Comparison of ENCODE assay signal across 8 mouse cellular contexts in the genomic region with DNA sequence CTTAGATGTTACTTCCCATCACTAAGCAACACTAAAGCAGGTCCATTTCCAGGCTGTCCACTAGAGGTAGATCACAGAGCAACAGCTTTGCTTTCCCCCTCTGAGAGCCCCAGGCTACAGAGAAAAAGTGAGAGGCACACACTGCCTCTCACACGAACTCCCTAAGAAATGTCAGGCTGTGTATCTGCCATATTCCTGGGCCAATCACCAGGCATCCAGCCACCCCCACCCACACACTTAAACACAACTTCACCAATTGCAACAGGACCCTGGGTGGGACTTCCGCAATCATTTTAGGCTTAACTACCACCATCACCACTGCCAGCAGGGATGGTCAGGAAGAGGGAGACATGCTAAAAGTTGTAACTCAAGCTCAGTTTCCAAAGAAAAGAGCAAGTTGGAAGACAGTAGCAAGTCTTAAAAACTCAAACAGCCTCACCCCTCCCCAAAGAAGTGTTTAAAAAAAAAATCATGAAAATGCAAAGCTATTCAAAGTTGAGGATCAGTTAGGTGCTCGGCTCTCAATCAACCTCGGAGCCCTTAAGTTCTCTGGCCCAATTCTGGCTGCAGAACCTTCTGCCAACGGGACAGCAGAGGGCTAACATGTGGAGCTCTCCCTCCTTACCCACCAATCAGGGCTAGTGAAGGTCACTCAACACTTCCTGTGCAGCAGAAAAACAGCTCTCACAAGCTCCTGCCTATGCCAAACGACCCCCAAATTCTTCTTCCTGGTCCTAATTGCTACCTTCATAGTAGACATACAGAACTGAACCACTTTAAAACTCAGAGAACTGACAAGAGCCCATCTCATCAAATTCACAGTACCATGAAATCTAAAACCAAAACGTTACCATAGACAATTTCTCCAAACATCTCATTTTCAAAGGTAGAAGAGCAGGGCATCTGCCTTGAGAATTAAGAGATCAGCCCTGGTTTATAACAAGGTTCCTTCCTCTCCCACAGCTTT. TPM values are rescaled to one million over a fixed set of nuclear protein-coding genes. Genes with fewer than 3 reads are reported as not detected.
DNase-seq lines count a peak whose midpoint lies in the region; ATAC-seq and TF ChIP-seq lines count a peak whose summit lies in the region.

No protein-coding gene starts in this region.

- H3K9me3 ChIP-seq in embryonic facial prominence, embryonic 15.5 days (replicated peaks) = no peaks in the 10 kb centered on the region
- H3K9me3 ChIP-seq in limb, embryonic 15.5 days = no peaks in the 10 kb centered on the region
- H3K9me3 ChIP-seq in midbrain, postnatal 0 days (ENCODE audit: low read length) = no peaks in the 10 kb centered on the region
- H3K9me3 ChIP-seq in stomach, embryonic 14.5 days (ENCODE audit: control insufficient read depth, low read depth, low read length) = no peaks in the 10 kb centered on the region

- peak; percentile 60 for ATAC-seq in embryonic facial prominence, embryonic 15.5 days (ENCODE audit: insufficient number of reproducible peaks, low FRiP score, low TSS enrichment, low read depth)
- ATAC-seq in limb, embryonic 15.5 days (ENCODE audit: insufficient number of reproducible peaks, low FRiP score, low TSS enrichment, low read depth) = peak; percentile 68
- no peak for ATAC-seq in midbrain, postnatal 0 days (ENCODE audit: low FRiP score)
- ATAC-seq in stomach, embryonic 14.5 days (ENCODE audit: insufficient number of reproducible peaks, insufficient read depth, low FRiP score, low read depth) = peak; percentile 60

- peak; percentile 62 for TF ChIP-seq CTCF in midbrain, postnatal 0 days (IDR thresholded peaks at IDR 0.05)

- no peaks in the 10 kb centered on the region for H3K36me3 ChIP-seq in embryonic facial prominence, embryonic 15.5 days
- no peaks in the 10 kb centered on the region for H3K36me3 ChIP-seq in limb, embryonic 15.5 days
- H3K36me3 ChIP-seq in midbrain, postnatal 0 days (ENCODE audit: insufficient read depth, low read length) = no peaks in the 10 kb centered on the region
- H3K36me3 ChIP-seq in stomach, embryonic 14.5 days (ENCODE audit: control insufficient read depth, insufficient read depth, low read length) = peaks cover 3% of the 10 kb centered on the region; the same call in 1 of the 2 replicates

- 4% methylated on average over 7 of the region's 7 CpGs for WGBS in embryonic facial prominence, embryonic 15.5 days
- WGBS in limb, embryonic 15.5 days = 6% methylated on average over 7 of the region's 7 CpGs
- 16% methylated on average over 7 of the region's 7 CpGs for WGBS in midbrain, postnatal 0 days
- 7% methylated on average over 7 of the region's 7 CpGs for WGBS in stomach, embryonic 14.5 days

- no peaks in the 10 kb centered on the region for H3K27me3 ChIP-seq in embryonic facial prominence, embryonic 15.5 days
- no peaks in the 10 kb centered on the region for H3K27me3 ChIP-seq in limb, embryonic 15.5 days
- H3K27me3 ChIP-seq in midbrain, postnatal 0 days (ENCODE audit: insufficient read depth, low read length) = no peaks in the 10 kb centered on the region
- no peaks in the 10 kb centered on the region for H3K27me3 ChIP-seq in stomach, embryonic 14.5 days (ENCODE audit: control insufficient read depth, insufficient read depth, low read length)

- DNase-seq in A20 (ENCODE audit: low read depth, low spot score) = peak; percentile 85
- DNase-seq in adrenal gland, postnatal 14 days = peak; percentile 74
- DNase-seq in heart, adult 9 months (ENCODE audit: low spot score in 2 of 2) = peak; percentile 82
- DNase-seq in kidney, adult 9 months = peak; percentile 65
- peak; percentile 85 for DNase-seq in midbrain, postnatal 0 days (ENCODE audit: low spot score)

- peak overlapping the region; percentile 89 for H3K4me2 ChIP-seq in embryonic facial prominence, embryonic 15.5 days (replicated peaks)
- H3K4me2 ChIP-seq in limb, embryonic 15.5 days = peak overlapping the region; percentile 83
- peak overlapping the region; percentile 81 for H3K4me2 ChIP-seq in midbrain, postnatal 0 days (ENCODE audit: low read depth, low read length, poor library complexity, severe bottlenecking)
- peak overlapping the region; percentile 72 for H3K4me2 ChIP-seq in stomach, embryonic 14.5 days (replicated peaks; ENCODE audit: low read depth, low read length)

- H3K9ac ChIP-seq in embryonic facial prominence, embryonic 15.5 days = peak overlapping the region; percentile 90
- H3K9ac ChIP-seq in limb, embryonic 15.5 days = peak overlapping the region; percentile 98
- peak overlapping the region; percentile 94 for H3K9ac ChIP-seq in midbrain, postnatal 0 days (replicated peaks; ENCODE audit: low read length, poor library complexity, severe bottlenecking)
- H3K9ac ChIP-seq in stomach, embryonic 14.5 days (replicated peaks; ENCODE audit: low read depth, low read length) = peak overlapping the region; percentile 95

- peak overlapping the region; percentile 98 for H3K27ac ChIP-seq in embryonic facial prominence, embryonic 15.5 days (replicated peaks)
- peak overlapping the region; percentile 99 for H3K27ac ChIP-seq in limb, embryonic 15.5 days
- 0 out of 2 replicates have a peak overlapping the region, but pooled peaks have one; percentile 96 for H3K27ac ChIP-seq in midbrain, postnatal 0 days (ENCODE audit: low read depth, low read length)
- peak overlapping the region; percentile 98 for H3K27ac ChIP-seq in stomach, embryonic 14.5 days (ENCODE audit: low read length)

- peak overlapping the region; percentile 87 for H3K4me3 ChIP-seq in embryonic facial prominence, embryonic 15.5 days (replicated peaks)
- H3K4me3 ChIP-seq in limb, embryonic 15.5 days = peak overlapping the region; percentile 89
- H3K4me3 ChIP-seq in midbrain, postnatal 0 days (ENCODE audit: low read depth, low read length) = peak overlapping the region; percentile 65
- H3K4me3 ChIP-seq in stomach, embryonic 14.5 days (ENCODE audit: low read depth, low read length) = peak overlapping the region; percentile 90

- peaks cover 57% of the 10 kb centered on the region for H3K4me1 ChIP-seq in embryonic facial prominence, embryonic 15.5 days
- peaks cover 46% of the 10 kb centered on the region for H3K4me1 ChIP-seq in limb, embryonic 15.5 days
- H3K4me1 ChIP-seq in midbrain, postnatal 0 days (ENCODE audit: insufficient read depth, low read length) = peaks cover 19% of the 10 kb centered on the region
- H3K4me1 ChIP-seq in stomach, embryonic 14.5 days (ENCODE audit: control insufficient read depth, insufficient read depth, low read length) = peaks cover 22% of the 10 kb centered on the region

RNA-seq across cellular contexts. Expression of a gene that starts 2.0 kb away (rescaled TPM):
- 164 and 165 TPM in 2 replicates for total RNA-seq in adrenal gland, postnatal 14 days (2021)
- 24.8 and 26.8 TPM in 2 replicates for polyA plus RNA-seq in embryonic facial prominence, embryonic 15.5 days (2015; fragmentation: Nextera tagmentation; extraction: Ambion mirVana)
- 23.9 and 24.6 TPM in 2 replicates for polyA plus RNA-seq in limb, embryonic 15.5 days (2015; fragmentation: Nextera tagmentation; extraction: Ambion mirVana)
- 45.6 and 58.3 TPM in 2 replicates for total RNA-seq in midbrain, postnatal 0 days (2014; rRNA removed)
- 8.5 and 9.5 TPM in 2 replicates for polyA plus RNA-seq in midbrain, postnatal 0 days (2015; fragmentation: Nextera tagmentation; extraction: Ambion mirVana)
- polyA plus RNA-seq in stomach, embryonic 14.5 days (2014; fragmentation: Nextera tagmentation; extraction: Ambion mirVana) = 47.3 and 48.1 TPM in 2 replicates
